Comparison of ENCODE assay signal across 8 mouse cellular contexts in genomic region chr1:34602363-34602762, GRCm38 (mm10). TPM values are rescaled to one million over a fixed set of nuclear protein-coding genes. Genes with fewer than 3 reads are reported as not detected.
DNase-seq lines count a peak whose midpoint lies in the region; TF ChIP-seq lines count a peak whose summit lies in the region.

No protein-coding gene starts in this region.

- in situ Hi-C loops in ES-E14 (cut with MboI; ENCODE audit: low sequenced_read_pairs in 2 of 2, unreplicated experiment in 2 of 2), result no loop called here

- H3K27ac ChIP-seq in ES-E14 (ENCODE audit: insufficient read depth, low read depth, low read length, poor library complexity, severe bottlenecking), result no peak overlapping the region
- no peak overlapping the region for H3K27ac ChIP-seq in olfactory bulb, adult 2 months (ENCODE audit: insufficient read depth, low read depth, low read length)

- no peak overlapping the region for H3K4me3 ChIP-seq in ES-E14 (ENCODE audit: insufficient read depth in 1 of 2, low read depth in 1 of 2, low read length in 2 of 2, poor library complexity in 1 of 2, severe bottlenecking in 1 of 2)
- no peak overlapping the region for H3K4me3 ChIP-seq in lung, adult 2 months (replicated peaks; ENCODE audit: extremely low read depth, low read depth, low read length)
- H3K4me3 ChIP-seq in olfactory bulb, adult 2 months (ENCODE audit: insufficient read depth, low read depth, low read length), result no peak overlapping the region

- no peaks in the 10 kb centered on the region for H3K36me3 ChIP-seq in ES-E14 (ENCODE audit: control insufficient read depth, insufficient read depth, low read length, poor library complexity, severe bottlenecking)

- peak; percentile 97 for TF ChIP-seq CTCF in lung, adult 2 months (IDR thresholded peaks at IDR 0.05; ENCODE audit: insufficient read depth, low read length)
- peak; percentile 96 for TF ChIP-seq CTCF in olfactory bulb, adult 2 months (IDR thresholded peaks at IDR 0.05; ENCODE audit: insufficient read depth, low read depth, low read length)

- no peaks in the 10 kb centered on the region for H3K4me1 ChIP-seq in ES-E14 (ENCODE audit: control insufficient read depth in 2 of 2, insufficient read depth in 2 of 2, low read length in 2 of 2, poor library complexity in 1 of 2)
- H3K4me1 ChIP-seq in lung, adult 2 months (ENCODE audit: control insufficient read depth, insufficient read depth, low read length), result no peaks in the 10 kb centered on the region
- no peaks in the 10 kb centered on the region for H3K4me1 ChIP-seq in olfactory bulb, adult 2 months (ENCODE audit: control insufficient read depth, insufficient read depth, low read length)

- no peaks in the 10 kb centered on the region for H3K9me3 ChIP-seq in ES-E14 (ENCODE audit: control insufficient read depth, insufficient read depth, low read depth, low read length)

- H3K9ac ChIP-seq in ES-E14 (ENCODE audit: insufficient read depth, low read depth, low read length, poor library complexity, severe bottlenecking), result no peak overlapping the region

- peak; percentile 82 for DNase-seq in ES-E14 (ENCODE audit: low read depth, low spot score)
- peak; percentile 71 for DNase-seq in adrenal gland, postnatal 25 days
- DNase-seq in embryo, embryonic 9.5 days (ENCODE audit: extremely low spot score), result peak; percentile 75
- DNase-seq in heart, adult 9 months (ENCODE audit: low spot score in 2 of 2), result peak; percentile 6 to 8
- peak; percentile 82 for DNase-seq in kidney, postnatal 10 days
- peak; percentile 55 for DNase-seq in lung, adult 2 months
- peak; percentile 39 to 52 for DNase-seq in thymus, postnatal 36 days

- no peak for TF ChIP-seq POLR2A in lung, adult 2 months (IDR thresholded peaks at IDR 0.05; ENCODE audit: borderline replicate concordance, extremely low read depth, low read depth, low read length)
- TF ChIP-seq POLR2A in olfactory bulb, adult 2 months (IDR thresholded peaks at IDR 0.05; ENCODE audit: insufficient read depth, low read depth, low read length), result no peak

- 20% methylated on average over 8 of the region's 8 CpGs for WGBS in lung, adult 2 months
- WGBS in olfactory bulb, adult 2 months, result 18% methylated on average over 8 of the region's 8 CpGs

TF ChIP-seq in ES-E14, 5 proteins besides CTCF, POLR2A, EP300 and RAD21:
- TF ChIP-seq ZNF384 (IDR thresholded peaks at IDR 0.05; ENCODE audit: low read depth, low read length) (no peak), CHD2 (IDR thresholded peaks at IDR 0.05; ENCODE audit: low read depth, low read length) (no peak), MAFK (IDR thresholded peaks at IDR 0.05; ENCODE audit: insufficient read depth, low read depth, low read length) (no peak), ZC3H11A (IDR thresholded peaks at IDR 0.05; ENCODE audit: borderline replicate concordance, low read depth, low read length) (peak; percentile 87; the same call in 1 of the 2 replicates)
TF ChIP-seq in ES-E14: peak in this region for 1.

RNA-seq across cellular contexts. Expression of gene Amer3, which starts 22.9 kb away (rescaled TPM):
- not detected in 2 replicates for total RNA-seq in ES-E14 (2012; rRNA removed)
- 0.73 and 1.4 TPM in 2 replicates for total RNA-seq in adrenal gland, postnatal 25 days (2021)
- polyA plus RNA-seq in lung, adult 2 months (2012; rRNA removed), result not detected in 2 replicates
- not detected in 2 replicates for polyA plus RNA-seq in olfactory bulb, adult 2 months (2012; ENCODE audit: insufficient read depth, insufficient read length, low replicate concordance, missing spikeins)

RNA-seq across cellular contexts. Expression of gene Prss40, which starts 41.6 kb away (rescaled TPM):
- total RNA-seq in ES-E14 (2012; rRNA removed), result not detected in 2 replicates
- not detected in 2 replicates for total RNA-seq in adrenal gland, postnatal 25 days (2021)
- not detected in 2 replicates for polyA plus RNA-seq in lung, adult 2 months (2012; rRNA removed)
- not detected in 2 replicates for polyA plus RNA-seq in olfactory bulb, adult 2 months (2012; ENCODE audit: insufficient read depth, insufficient read length, low replicate concordance, missing spikeins)

Comparison
In these comparisons a context has a peak if more than half of its experiments do, and no peak if none do; other contexts are left out.
1. DNase-seq: peak in every context shown above with its lines; median percentile 82 in ES-E14; 82 in kidney, postnatal 10 days; 75 in embryo, embryonic 9.5 days; 71 in adrenal gland, postnatal 25 days; 55 in lung, adult 2 months; 46 in thymus, postnatal 36 days; 7 in heart, adult 9 months.